ENCODE assay signal across 20 mouse cellular contexts in genomic region chr9:8139501-8139900, GRCm38 (mm10). TPM values are rescaled to one million over a fixed set of nuclear protein-coding genes. Genes with fewer than 3 reads are reported as not detected.
"Had no signal": no experiment of that assay in that cellular context is flagged by ENCODE, and none has a peak within 500 bp of the region (broad histone marks: within the 10 kb centered on the region; RNA-seq: fewer than 3 reads in every experiment).

No protein-coding gene starts in this region.

- H3K9me3 ChIP-seq: kidney, embryonic 15.5 days; liver, embryonic 13.5 days; midbrain, embryonic 12.5 days; neural tube, embryonic 12.5 days had no signal

- DNase-seq: kidney, adult 8-10 months; kidney, postnatal 10 days; kidney, postnatal 36 days; layer of hippocampus, postnatal 36 days; liver, embryonic 13.5 days; lung, adult 2 months; lung, postnatal 14 days; retina, postnatal 1 day; right cerebral cortex, postnatal 25 days; spleen, adult 18-20 months; thymus, adult 2 months; thymus, postnatal 14 days; thymus, postnatal 4 days had no signal

- H3K4me2 ChIP-seq: kidney, embryonic 15.5 days; liver, embryonic 13.5 days; midbrain, embryonic 12.5 days; neural tube, embryonic 12.5 days had no signal

- H3K4me3 ChIP-seq: kidney, embryonic 15.5 days; left cerebral cortex, adult 2 months; liver, embryonic 13.5 days; midbrain, embryonic 12.5 days; neural tube, embryonic 12.5 days had no signal

- H3K27me3 ChIP-seq: midbrain, embryonic 12.5 days; neural tube, embryonic 12.5 days had no signal

- H3K9ac ChIP-seq: kidney, embryonic 15.5 days; liver, embryonic 13.5 days; midbrain, embryonic 12.5 days; neural tube, embryonic 12.5 days had no signal

- H3K36me3 ChIP-seq: kidney, embryonic 15.5 days; liver, embryonic 13.5 days; midbrain, embryonic 12.5 days; neural tube, embryonic 12.5 days had no signal

- H3K4me1 ChIP-seq: liver, embryonic 13.5 days; midbrain, embryonic 12.5 days; neural tube, embryonic 12.5 days had no signal

- H3K27ac ChIP-seq: kidney, embryonic 15.5 days; left cerebral cortex, adult 2 months; liver, embryonic 13.5 days; macrophage; midbrain, embryonic 12.5 days; neural tube, embryonic 12.5 days had no signal

RNA-seq across cellular contexts. Expression of gene Cep126, which starts 5.4 kb away (rescaled TPM):
- total RNA-seq: megakaryocyte, adult 5-6 weeks; neutrophil, adult 5-6 weeks had no signal
